Mouse (Mus musculus): ENCODE results near the gene Primpol. TPM values are rescaled to one million over a fixed set of nuclear protein-coding genes. Genes with fewer than 3 reads are reported as not detected.

Gene Primpol
- total RNA-seq, 1 experiment from 2014 or later: 33.1 TPM

DNA sequence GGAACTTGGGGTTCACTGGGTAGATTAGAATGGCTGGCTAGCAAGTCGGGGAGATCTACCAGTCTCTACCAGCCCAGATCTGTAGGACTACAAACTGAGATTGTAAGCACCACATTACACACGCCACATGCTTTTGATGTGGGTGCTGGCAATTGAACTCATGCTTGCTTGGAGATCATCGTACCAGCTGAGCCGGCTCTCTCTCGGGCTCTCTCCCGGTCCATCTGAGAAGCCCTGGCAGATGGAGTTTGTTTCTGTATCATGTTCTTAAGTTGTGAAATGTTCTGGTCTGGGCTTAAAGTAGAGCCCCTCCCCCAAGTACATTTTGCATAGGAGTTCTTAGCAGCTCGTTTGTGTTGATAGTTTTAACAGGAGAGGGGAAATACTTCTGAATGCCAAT is 73.8 kb downstream of the Primpol start:
- ATAC-seq (replicated peaks in 1 of 2; ENCODE audit: insufficient read depth in 1 of 2, low FRiP score in 2 of 2, low TSS enrichment in 1 of 2, low read depth in 1 of 2, poor library complexity in 2 of 2, severe bottlenecking in 2 of 2): no peak

DNA sequence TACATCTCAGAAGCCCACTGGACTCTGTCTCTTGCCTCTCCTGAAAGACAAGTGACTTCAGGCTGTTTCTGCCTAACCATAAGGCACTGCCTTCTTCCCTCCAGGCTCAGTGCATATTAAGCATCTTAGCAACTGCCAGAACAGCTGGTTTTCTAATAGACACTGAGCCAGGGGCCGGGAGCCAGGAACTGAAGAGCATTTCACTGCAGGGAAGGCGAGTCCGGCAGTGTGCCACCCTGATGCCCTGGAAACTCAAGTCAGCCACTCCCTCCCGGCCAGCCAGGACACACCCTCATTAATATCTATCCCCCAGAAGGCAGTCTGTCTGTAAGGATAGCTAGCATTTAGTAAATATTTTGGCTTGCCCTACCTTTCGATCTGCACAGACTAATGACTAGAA is 77.3 kb downstream of the Primpol start:
- 0 out of 4 replicates have a peak, but pooled peaks of 1 of the 2 experiments have one; percentile 25 for ATAC-seq (replicated peaks in 1 of 2; ENCODE audit: insufficient read depth in 1 of 2, low FRiP score in 2 of 2, low TSS enrichment in 1 of 2, low read depth in 1 of 2, poor library complexity in 2 of 2, severe bottlenecking in 2 of 2)

DNA sequence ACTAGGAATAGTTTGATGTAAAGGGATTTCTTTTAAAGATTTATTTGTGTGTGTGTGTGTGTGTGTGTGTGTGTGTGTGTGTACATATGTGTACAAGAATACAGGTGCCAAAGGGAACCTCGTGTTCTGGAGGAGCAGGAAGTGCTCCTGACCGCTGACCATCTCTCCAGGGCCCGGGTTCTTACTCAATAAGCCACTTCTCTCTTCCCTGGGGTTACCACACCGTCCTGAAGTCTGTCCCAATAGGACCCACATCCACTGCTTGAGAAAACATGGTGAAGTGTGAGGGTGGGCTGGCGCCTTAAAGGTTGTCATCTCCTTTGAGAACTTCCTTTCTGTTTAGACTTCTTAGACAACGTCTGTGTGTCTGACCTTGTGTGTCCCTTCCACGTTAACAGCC is 83.1 kb downstream of the Primpol start:
- ATAC-seq (replicated peaks in 1 of 2; ENCODE audit: insufficient read depth in 1 of 2, low FRiP score in 2 of 2, low TSS enrichment in 1 of 2, low read depth in 1 of 2, poor library complexity in 2 of 2, severe bottlenecking in 2 of 2): peak; percentile 29 to 82; a peak in 3 of 4 replicates

DNA sequence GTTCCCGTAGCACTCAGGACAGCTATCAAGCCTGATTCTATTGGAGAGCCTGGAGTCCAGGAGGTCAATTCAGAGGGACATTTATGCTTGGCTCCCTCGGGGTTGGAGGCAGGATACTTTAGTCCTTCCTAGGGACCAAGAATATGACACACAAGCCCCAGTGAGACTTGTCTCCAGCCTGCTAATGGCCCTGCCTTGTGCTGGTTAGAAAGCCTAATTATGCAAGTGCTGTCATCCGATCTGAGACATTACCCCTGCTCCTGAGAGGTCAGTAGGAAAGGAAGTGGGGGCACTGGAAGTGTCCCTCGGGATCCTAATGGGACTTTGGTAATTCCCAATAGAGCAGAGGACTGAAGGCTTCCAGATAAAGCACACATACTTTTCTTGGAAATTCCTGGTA is 86.5 kb downstream of the Primpol start:
- ATAC-seq (replicated peaks in 1 of 2; ENCODE audit: insufficient read depth in 1 of 2, low FRiP score in 2 of 2, low TSS enrichment in 1 of 2, low read depth in 1 of 2, poor library complexity in 2 of 2, severe bottlenecking in 2 of 2): no peak

- no peak for ATAC-seq (replicated peaks in 1 of 2; ENCODE audit: insufficient read depth in 1 of 2, low FRiP score in 2 of 2, low TSS enrichment in 1 of 2, low read depth in 1 of 2, poor library complexity in 2 of 2, severe bottlenecking in 2 of 2)
These were observed 87.5 kb downstream of the Primpol start for GRCm38 (mm10) chr8:46529508-46529907.

DNA sequence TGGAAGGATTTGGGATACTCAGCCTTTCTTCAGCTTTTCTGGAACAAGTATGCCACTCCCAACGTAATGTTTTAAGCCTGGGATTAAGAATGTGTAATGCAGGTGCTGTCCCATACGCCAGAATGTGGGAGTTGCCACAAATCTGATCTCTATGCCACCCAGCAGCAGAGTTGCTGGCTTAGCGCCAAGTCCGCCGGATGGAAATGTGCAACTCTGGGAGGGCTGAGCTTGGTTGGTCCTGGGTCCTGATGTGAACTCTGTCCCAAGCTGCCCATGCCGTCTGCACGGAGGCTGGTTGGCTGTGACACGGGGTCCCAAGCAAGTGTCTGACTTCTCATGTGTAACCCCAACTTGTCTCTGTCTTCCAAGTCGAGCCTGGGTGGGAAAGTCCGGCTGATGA is 90.2 kb downstream of the Primpol start:
- no peak for ATAC-seq (replicated peaks in 1 of 2; ENCODE audit: insufficient read depth in 1 of 2, low FRiP score in 2 of 2, low TSS enrichment in 1 of 2, low read depth in 1 of 2, poor library complexity in 2 of 2, severe bottlenecking in 2 of 2)

- ATAC-seq (replicated peaks in 1 of 2; ENCODE audit: insufficient read depth in 1 of 2, low FRiP score in 2 of 2, low TSS enrichment in 1 of 2, low read depth in 1 of 2, poor library complexity in 2 of 2, severe bottlenecking in 2 of 2): no peak
These were observed 90.9 kb downstream of the Primpol start for GRCm38 (mm10) chr8:46526098-46526497.

Other genes starting within 250 kb of the Primpol start
- gene Acsl1, start 146.2 kb downstream of the Primpol start, total RNA-seq (2017): 39.6 and 65.2 TPM in 2 replicates
- 51.7 and 87.7 TPM in 2 replicates for gene Cenpu, start 65.2 kb downstream of the Primpol start, total RNA-seq (2017)
- gene Casp3, start 79 bp upstream of the Primpol start, total RNA-seq (2017): 127 and 165 TPM in 2 replicates
- 44.8 and 71.7 TPM in 2 replicates for gene Irf2, start 122.5 kb upstream of the Primpol start, total RNA-seq (2017)